Mouse (Mus musculus): ENCODE measurements around the gene Gm21987.

The Gm21987 gene

DNA sequence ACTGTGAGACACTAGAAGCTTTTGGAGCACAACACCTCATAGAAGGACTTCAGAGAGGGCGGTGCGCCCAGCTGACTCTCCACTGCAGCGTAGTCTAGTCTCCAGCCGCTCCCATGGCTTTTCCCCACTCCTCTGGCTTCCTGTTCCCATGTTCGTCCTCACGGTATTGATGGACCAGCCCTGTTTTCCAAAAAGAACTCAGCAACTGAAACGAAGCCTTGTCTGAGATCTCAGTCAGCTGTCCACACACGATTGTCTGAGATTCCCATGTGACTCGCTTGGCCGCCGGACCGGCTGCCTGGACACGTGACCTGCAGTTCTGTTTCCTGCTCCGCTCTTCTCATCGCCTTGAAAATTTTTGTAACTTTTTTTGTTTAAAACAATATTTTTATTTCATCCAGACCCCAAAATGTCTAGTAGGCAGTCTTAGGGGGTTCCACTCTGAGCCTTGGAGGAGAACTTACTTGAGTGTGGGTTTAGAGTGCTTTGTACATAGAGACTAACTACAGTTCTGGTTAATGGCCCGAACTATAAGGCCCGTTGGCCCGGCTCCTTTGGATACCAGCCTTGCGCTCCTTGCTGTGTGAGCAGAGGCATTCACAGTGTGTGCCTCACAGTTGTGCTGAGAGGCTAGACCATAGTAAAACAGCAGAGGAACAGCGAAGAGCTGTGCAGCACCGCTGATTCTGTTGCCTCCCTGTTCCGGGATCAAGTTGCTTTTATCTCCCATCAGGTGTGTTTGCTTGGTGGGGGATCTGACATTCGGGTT, 45.5 kb downstream of the Gm21987 start:
- no peak for TF ChIP-seq GATA4 (IDR thresholded peaks at IDR 0.05; ENCODE audit: insufficient replicate concordance, low read length)

DNA sequence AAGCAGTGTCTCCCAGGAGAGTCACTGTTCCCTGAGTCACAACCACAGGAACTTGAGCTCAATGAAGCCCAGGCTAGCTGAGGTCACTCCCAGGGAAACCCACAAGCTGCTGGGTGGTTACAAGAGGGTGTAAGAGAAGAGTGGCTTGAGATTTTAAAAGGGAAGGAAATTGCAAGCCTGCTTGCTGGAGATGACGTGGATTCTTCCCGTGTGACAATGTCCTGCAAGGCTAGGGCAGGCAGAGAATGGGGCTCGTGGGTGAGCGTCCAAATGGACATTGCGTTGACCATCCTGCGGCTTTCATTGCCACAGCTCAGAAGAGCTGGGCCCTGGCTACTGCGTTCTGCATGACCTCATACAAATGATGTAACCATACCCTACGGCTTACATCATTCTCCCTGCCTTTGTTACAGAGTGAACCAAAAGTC, 47.4 kb downstream of the Gm21987 start:
- TF ChIP-seq GATA4 (IDR thresholded peaks at IDR 0.05; ENCODE audit: insufficient replicate concordance, low read length): no peak

DNA sequence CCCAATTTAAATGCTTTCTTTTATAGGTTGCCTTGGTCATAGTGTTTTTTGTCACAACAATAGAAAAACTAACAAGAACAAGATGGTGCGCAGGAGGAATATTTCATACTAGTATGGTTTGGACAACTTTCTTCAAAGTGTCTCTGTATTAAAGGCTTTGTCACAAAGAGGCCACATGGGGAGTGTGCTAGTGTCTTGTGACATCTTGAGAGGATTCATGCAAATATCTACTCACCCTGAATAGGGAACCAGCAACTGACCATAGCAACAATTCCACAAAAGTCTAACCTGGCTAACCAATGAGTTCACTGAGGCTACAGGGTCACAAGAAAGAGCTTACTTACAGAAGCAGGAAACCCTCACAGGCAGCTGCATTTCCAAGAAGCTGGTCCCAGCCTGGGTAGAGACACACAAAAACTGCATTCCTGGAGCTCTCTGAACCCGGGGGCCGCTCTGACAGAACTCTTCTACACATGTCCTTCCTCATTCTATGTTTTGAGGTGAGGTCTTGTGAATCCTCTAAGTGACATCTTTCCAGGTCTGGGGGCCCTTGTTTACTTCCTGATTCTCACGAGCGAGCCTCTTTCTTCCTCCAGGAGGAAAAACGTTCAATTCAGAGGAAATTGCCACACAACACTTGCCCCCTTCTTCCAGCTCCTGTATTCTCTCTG, 48.4 kb downstream of the Gm21987 start:
- no peak for TF ChIP-seq GATA4 (IDR thresholded peaks at IDR 0.05; ENCODE audit: insufficient replicate concordance, low read length)

DNA sequence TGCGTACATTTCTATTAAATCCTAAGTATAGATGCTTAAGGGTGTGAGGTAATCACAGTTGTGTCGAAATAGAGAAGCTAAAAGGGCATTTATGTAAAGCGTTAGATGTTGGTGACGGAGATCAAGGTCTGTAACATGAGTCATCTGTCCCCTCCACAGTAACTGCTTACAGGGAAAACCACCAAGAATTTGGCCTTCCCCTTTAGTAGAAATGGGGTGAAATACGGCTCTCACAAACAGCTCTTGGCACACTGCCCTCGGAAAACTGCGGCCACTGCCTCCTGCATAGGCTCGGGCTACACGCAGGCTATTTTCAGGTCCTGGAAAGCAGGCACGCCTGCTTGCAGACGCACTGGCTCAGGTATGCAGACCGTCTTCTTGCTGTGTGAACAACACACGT, 49.3 kb downstream of the Gm21987 start:
- no peak for TF ChIP-seq GATA4 (IDR thresholded peaks at IDR 0.05; ENCODE audit: insufficient replicate concordance, low read length)

DNA sequence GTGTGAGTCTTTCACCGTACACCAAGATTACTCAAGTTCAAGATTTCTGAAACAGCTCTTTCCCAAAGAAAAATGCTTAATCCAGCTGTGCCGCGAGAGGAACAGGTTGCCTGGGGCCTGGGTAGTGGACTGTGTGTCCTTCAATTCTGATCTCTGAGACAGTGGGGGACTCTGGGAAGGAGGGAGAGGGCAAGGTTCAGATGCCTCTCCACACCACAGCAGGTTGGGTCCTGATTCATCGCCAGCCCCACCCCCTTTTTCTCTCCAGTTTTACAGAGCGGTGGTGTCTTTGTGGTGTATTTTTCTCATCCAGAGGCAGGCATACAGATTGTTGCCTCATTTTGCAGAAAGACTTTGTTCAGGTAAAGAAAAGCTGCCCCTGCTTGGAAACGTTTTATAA, 51.4 kb downstream of the Gm21987 start:
- no peak for TF ChIP-seq GATA4 (IDR thresholded peaks at IDR 0.05; ENCODE audit: insufficient replicate concordance, low read length)

DNA sequence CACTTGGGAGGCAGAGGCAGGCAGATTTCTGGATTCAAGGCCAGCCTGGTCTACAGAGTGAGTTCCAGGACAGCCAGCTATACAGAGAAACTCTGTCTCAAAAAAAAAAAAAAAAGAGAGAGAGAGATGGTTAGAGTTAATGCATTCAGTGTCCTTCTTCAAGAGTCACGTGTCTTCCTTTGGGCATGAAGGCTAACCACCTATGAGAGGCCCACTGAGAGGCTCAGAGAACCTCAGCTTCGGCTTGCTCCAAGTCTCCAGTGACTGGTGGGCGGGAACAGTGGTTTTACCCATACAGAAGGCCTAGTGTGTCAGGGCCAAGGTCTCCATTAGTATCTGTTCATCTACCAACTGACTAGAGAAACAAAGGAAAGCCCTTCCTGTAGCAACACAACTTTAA, 52.2 kb downstream of the Gm21987 start:
- TF ChIP-seq GATA4 (IDR thresholded peaks at IDR 0.05; ENCODE audit: insufficient replicate concordance, low read length): no peak

DNA sequence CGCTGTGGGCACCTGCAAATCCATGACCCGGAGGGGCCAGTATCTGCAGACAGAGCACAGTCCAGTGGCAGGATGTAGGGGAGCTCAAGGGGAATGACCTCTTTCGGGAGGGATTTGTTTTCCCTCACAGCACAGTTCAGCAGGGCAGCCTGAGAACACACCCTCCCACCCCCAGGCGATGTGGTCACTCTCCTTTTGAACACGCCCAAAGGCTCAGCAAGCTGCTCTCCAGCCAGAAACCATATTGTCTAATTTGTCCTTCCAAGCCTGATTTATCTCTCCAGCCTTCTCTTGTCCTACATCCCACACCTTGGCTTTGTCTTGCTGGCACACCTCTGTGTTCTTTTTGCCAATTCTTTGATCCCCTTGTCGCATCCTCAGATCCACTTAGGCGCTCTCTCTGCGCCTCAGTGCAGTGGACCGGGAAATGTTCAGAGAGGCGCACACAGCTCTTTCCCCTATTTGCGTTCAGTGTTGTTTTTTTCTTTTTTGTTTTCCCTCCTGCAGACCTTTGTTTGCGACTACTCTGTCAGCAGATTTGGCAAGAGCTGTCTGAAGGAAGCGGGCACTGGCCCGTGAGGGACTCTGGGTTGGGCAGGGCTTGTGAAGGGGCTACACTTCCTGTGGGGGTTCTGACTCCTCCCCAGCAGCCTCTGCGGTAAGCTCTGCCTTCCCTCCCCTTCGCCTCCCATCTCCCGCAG, 52.8 kb downstream of the Gm21987 start:
- TF ChIP-seq GATA4 (IDR thresholded peaks at IDR 0.05; ENCODE audit: insufficient replicate concordance, low read length): no peak

DNA sequence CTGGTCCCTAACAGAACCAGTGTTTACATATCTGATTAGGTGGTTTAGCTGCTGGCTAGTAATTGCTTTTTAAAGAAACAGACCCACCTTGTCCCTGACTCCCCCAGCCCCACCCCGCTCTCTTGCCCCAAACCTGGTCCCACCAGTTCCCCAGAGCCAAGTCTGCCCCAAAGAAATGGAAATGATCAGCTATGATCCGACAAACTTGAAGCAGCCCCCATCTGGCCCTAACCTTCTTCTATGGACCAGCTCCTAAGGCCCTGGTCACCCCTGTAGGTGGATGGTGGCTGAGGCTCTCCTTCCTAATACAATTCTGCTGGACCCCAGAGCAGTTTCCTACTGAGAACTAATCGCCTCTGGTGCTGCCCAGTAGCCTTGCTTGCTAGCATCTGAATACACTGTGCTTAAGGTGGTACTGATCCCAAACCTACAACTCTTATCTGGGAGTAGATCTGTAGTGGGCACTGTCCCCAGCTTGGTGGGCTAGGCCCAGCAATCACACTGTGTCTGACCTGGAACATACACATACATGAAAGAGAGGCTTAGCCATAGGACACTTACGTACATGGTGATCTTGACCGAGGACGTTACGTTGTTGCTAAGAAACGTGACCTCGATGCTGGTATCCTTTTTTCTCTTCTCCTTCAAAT, 53.6 kb downstream of the Gm21987 start:
- no peak for TF ChIP-seq GATA4 (IDR thresholded peaks at IDR 0.05; ENCODE audit: insufficient replicate concordance, low read length)

DNA sequence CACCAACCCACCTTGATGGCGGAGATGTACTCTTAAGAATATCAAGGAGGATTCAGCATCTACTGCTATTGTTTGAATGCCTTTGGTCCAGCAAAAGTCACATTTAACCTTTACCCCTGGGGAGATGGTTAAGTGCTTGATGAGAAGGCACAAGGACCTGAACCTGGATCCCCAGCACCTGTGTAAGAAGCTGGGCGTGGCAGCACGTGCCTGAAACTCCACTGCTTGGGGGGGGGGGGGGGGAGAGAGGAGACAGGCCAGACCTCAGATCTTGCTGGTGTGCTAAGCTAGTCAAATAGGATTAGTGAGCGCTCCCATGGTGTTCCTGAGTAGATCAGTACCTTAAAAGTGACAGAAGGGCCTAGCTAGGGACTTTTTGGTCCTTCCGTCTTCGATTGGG, 54.6 kb downstream of the Gm21987 start:
- no peak for TF ChIP-seq GATA4 (IDR thresholded peaks at IDR 0.05; ENCODE audit: insufficient replicate concordance, low read length)

DNA sequence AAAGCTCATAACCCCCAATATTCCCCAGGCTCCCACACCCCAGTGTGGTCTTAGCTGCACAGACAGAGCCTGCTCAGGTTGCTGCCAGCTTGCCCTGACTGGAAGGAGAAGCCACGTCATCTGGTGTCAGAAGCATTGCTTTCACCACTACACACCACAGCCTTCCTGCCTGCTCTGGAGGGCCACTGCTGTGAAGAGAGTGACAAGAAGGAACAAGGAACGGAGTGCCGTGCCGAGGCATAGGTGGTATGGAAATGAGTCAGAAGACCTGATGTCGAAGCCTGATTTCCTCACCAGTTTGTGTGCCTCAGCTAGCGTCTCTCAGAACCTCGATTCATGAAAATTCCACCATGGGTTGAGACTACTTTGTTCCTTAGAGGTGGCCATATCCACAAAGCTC, 56.8 kb downstream of the Gm21987 start:
- no peak for TF ChIP-seq GATA4 (IDR thresholded peaks at IDR 0.05; ENCODE audit: insufficient replicate concordance, low read length)

DNA sequence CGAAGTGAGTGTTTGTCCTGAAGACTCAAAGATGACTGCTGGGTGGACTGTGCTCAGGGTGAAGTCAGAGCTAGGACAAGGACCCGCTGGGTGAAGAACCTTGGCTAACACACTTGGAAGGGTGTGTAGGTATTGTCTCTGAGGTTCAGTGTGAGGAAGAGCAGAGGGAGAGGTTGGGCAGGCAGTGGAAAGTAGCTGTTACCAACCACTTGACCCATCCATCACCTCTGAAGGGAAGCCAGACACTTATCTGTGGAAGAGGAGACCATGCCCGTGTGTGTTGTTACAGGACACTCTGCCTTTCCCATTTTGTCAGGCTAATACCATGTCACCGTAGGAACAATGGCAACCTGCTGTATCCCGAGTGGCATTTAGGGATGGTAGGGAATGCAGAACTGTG, 59.5 kb downstream of the Gm21987 start:
- no peak for TF ChIP-seq GATA4 (IDR thresholded peaks at IDR 0.05; ENCODE audit: insufficient replicate concordance, low read length)

DNA sequence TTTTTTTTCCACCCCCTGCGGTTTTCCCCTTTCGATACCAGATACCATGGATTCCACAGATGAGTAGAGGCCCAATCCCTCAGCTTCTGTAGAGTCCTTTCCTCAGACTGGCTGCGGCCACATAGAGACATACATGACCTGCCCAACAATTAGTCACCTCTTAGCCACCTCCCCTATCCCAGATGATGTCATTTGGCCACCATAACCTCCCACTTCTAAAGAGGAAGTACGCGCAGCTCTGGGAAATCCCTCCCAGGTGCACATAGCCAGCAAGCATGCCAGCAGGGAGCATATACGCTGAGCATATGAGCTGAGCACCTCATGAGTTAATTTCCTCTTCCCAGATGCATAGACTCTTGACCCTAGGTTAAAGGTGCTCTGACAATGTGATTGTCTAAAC, 59.9 kb downstream of the Gm21987 start:
- no peak for TF ChIP-seq GATA4 (IDR thresholded peaks at IDR 0.05; ENCODE audit: insufficient replicate concordance, low read length)

DNA sequence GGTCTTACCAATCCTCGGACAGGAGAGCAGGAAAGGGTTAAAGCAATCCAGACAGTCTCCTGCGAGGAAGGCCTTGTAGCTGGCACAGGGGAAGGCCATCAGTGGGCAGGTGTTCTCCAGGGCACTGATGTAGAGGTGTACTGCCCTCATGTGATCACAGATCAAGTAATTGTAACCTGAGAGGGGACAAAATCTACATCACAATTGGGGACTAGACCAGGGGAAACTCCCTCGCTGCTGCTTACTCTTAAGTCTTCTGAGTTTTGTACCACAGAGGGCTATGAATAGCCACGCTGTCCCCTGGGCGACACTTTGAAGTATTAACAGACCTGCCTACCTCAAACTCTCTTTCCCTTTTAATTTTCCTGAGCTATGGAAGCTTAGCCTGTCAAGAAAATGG, 60.7 kb downstream of the Gm21987 start:
- TF ChIP-seq GATA4 (IDR thresholded peaks at IDR 0.05; ENCODE audit: insufficient replicate concordance, low read length): no peak

DNA sequence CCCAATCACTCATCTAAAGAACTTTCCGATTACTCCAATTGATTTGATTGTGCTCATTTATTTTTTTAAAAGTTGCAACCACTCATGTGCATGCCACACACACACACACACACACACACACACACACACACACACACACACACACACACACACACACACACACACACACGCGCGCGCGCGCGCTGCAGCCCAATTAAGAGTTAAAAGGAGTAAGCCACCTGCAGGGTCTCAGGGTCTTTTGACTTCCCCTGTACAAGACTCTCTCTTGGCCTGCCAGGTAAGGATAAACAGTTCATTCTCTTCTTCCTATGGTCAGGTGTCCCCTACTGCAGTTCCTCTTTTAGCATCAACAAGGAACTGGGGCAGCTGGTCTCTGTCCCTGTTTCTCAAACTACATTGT, 61.6 kb downstream of the Gm21987 start:
- no peak for TF ChIP-seq GATA4 (IDR thresholded peaks at IDR 0.05; ENCODE audit: insufficient replicate concordance, low read length)

Data from liver, adult (tissue).